7 mouse cellular contexts compared by ENCODE assay signal in the genomic region with DNA sequence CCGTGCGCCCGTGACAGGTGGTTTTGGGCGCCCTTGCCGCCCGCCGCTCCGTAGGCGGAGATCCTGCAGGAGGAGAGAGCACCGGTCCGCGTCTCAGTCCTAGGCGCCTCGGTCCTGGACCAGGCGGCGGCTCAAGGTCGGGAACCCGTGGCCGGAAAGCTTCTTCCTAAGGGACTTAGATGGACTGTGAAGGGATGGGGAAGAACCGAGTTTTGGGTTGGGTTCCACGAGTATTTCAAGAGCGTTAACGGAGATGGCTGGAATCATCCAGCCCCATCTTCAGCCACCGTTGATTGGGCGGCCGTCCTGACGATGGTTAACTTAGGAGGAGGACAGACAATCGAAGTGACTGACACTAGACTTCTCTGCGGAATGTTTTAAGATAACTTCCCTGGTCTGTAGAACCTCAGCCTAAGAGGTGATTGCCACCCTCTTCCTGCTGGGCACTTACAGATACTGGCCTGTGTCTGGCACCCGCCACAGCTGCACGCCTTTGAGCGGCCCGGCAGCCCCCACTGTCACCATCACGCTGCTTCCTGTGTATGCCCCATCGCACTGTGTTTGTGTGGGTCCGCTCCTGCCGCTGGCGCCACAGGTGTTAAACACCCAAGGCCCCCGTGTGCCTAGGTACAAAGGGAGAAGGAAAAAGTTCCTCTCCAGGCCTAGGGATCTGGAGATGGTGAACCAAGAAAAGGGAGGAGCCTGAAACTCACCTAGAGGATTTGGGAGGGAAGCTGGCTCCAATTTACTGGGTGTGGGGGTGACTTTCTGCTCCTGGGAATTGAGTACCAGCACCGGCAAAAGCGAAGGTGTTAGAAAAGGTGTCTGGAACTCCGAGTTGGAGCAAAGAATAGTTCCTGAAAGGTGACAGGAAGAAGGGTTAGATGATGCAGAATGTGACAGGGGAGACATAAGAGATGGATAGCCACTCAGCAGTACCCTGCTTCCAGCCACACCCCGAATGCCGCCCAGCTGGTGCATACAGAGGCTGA. TPM values are rescaled to one million over a fixed set of nuclear protein-coding genes. Genes with fewer than 3 reads are reported as not detected.
DNase-seq lines count a peak whose midpoint lies in the region; ATAC-seq and TF ChIP-seq lines count a peak whose summit lies in the region.

No protein-coding gene starts in this region.

- intact Hi-C loops in left cerebral cortex, postnatal 4 days (cut with DNase I) = no loop called here

- H3K9me3 ChIP-seq in forebrain, embryonic 15.5 days = no peaks in the 10 kb centered on the region
- no peaks in the 10 kb centered on the region for H3K9me3 ChIP-seq in liver, embryonic 14.5 days (ENCODE audit: control insufficient read depth, low read length)

- peaks cover 3% of the 10 kb centered on the region; the same call in 1 of the 2 replicates for H3K36me3 ChIP-seq in forebrain, embryonic 15.5 days
- H3K36me3 ChIP-seq in liver, embryonic 14.5 days (replicated peaks; ENCODE audit: control insufficient read depth, insufficient read depth, low read depth) = no peaks in the 10 kb centered on the region
- H3K36me3 ChIP-seq in small intestine, adult 2 months (ENCODE audit: control insufficient read depth, insufficient read depth, low read length) = peaks cover 3% of the 10 kb centered on the region

- H3K27ac ChIP-seq in forebrain, embryonic 15.5 days (replicated peaks) = no peak overlapping the region
- H3K27ac ChIP-seq in liver, embryonic 14.5 days = no peak overlapping the region
- no peak overlapping the region for H3K27ac ChIP-seq in small intestine, adult 2 months (ENCODE audit: insufficient read depth, low read depth, low read length)

- WGBS in forebrain, embryonic 15.5 days = 5% methylated on average over 44 of the region's 44 CpGs
- 4% methylated on average over 44 of the region's 44 CpGs for WGBS in liver, embryonic 14.5 days (ENCODE audit: insufficient replicate concordance)
- WGBS in small intestine, adult 2 months = 13% methylated on average over 44 of the region's 44 CpGs

- DNase-seq in B cell, adult 2 months = peak; percentile 58 to 59
- DNase-seq in liver, embryonic 14.5 days (ENCODE audit: low read depth in 3 of 3, low spot score in 3 of 3) = no peak
- DNase-seq in left cerebral cortex, postnatal 4 days = no peak
- DNase-seq in urinary bladder, postnatal 4 days (ENCODE audit: low spot score in 2 of 2) = no peak

- TF ChIP-seq CTCF in liver, embryonic 14.5 days (IDR thresholded peaks at IDR 0.05; ENCODE audit: low read depth) = no peak
- no peak for TF ChIP-seq CTCF in small intestine, adult 2 months (IDR thresholded peaks at IDR 0.05; ENCODE audit: extremely low read depth, insufficient read length, insufficient replicate concordance, low read depth, low read length)

- H3K27me3 ChIP-seq in forebrain, embryonic 15.5 days = peaks cover 43% of the 10 kb centered on the region
- peaks cover 51% of the 10 kb centered on the region for H3K27me3 ChIP-seq in liver, embryonic 14.5 days (ENCODE audit: control insufficient read depth, insufficient read depth, low read length)
- H3K27me3 ChIP-seq in small intestine, adult 2 months (ENCODE audit: control insufficient read depth, insufficient read depth, low read length) = peaks cover 21% of the 10 kb centered on the region

- no peak for TF ChIP-seq POLR2A in small intestine, adult 2 months (IDR thresholded peaks at IDR 0.05; ENCODE audit: low read depth, low read length)

- peak overlapping the region; percentile 70 for H3K4me3 ChIP-seq in forebrain, embryonic 15.5 days
- H3K4me3 ChIP-seq in liver, embryonic 14.5 days (ENCODE audit: insufficient read depth in 1 of 2, low read depth in 2 of 2, low read length in 2 of 2) = peak overlapping the region in 1 of 2 experiments; percentile 53; a peak in 2 of 4 replicates
- H3K4me3 ChIP-seq in small intestine, adult 2 months (ENCODE audit: low read depth, low read length) = peak overlapping the region; percentile 85

- peak; percentile 43 for ATAC-seq in CD4-positive, CD25-positive, alpha-beta regulatory T cell, adult 4 months
- ATAC-seq in forebrain, embryonic 15.5 days (replicated peaks) = peak; percentile 42; the same call in 1 of the 2 replicates
- no peak for ATAC-seq in liver, embryonic 14.5 days (ENCODE audit: insufficient read depth)

- TF ChIP-seq EP300 in liver, embryonic 14.5 days (IDR thresholded peaks at IDR 0.05; ENCODE audit: low read depth) = no peak

- H3K4me1 ChIP-seq in forebrain, embryonic 15.5 days = peaks cover 16% of the 10 kb centered on the region
- H3K4me1 ChIP-seq in liver, embryonic 14.5 days (replicated peaks; ENCODE audit: control insufficient read depth in 2 of 2, insufficient read depth in 2 of 2, low read length in 1 of 2) = no peaks in the 10 kb centered on the region
- peaks cover 8% of the 10 kb centered on the region for H3K4me1 ChIP-seq in small intestine, adult 2 months (ENCODE audit: control insufficient read depth, insufficient read depth, insufficient read length, low read length)

- peak overlapping the region; percentile 57 for H3K9ac ChIP-seq in forebrain, embryonic 15.5 days (replicated peaks)
- no peak overlapping the region for H3K9ac ChIP-seq in liver, embryonic 14.5 days (replicated peaks)

- peak overlapping the region; percentile 100 for H3K4me2 ChIP-seq in forebrain, embryonic 15.5 days (replicated peaks)
- H3K4me2 ChIP-seq in liver, embryonic 14.5 days (ENCODE audit: low read depth) = peak overlapping the region; percentile 71

RNA-seq across cellular contexts. Expression of gene Ltk, which starts 1.1 kb away (rescaled TPM):
- polyA plus RNA-seq in CD4-positive, CD25-positive, alpha-beta regulatory T cell, adult 4 months (2017; shearing (Covaris generic)) = not detected
- 0.33 and 0.51 TPM in 2 replicates for polyA plus RNA-seq in forebrain, embryonic 15.5 days (2015; fragmentation: Nextera tagmentation; extraction: Ambion mirVana)
- polyA plus RNA-seq in liver, embryonic 14.5 days (2012; rRNA removed) = 0.08 and 0.12 TPM in 2 replicates
- polyA plus RNA-seq in liver, embryonic 14.5 days (2014; fragmentation: Nextera tagmentation; extraction: Ambion mirVana) = 0.05 and 0.06 TPM in 2 replicates
- polyA plus RNA-seq in small intestine, adult 2 months (2012; rRNA removed) = 1.8 and 2.0 TPM in 2 replicates
- 1 to 10 TPM; 1.3 to 2.3 TPM for total RNA-seq in left cerebral cortex, postnatal 4 days (2021)

RNA-seq across cellular contexts. Expression of gene Itpka, which starts 17.0 kb away (rescaled TPM):
- under 1 TPM in 1 of 2 experiments, not detected in 1; 0.30 TPM for polyA plus RNA-seq in CD4-positive, CD25-positive, alpha-beta regulatory T cell, adult 4 months (2017; shearing (Covaris generic))
- 0.63 and 1.3 TPM in 2 replicates for polyA plus RNA-seq in forebrain, embryonic 15.5 days (2015; fragmentation: Nextera tagmentation; extraction: Ambion mirVana)
- 2.0 and 2.1 TPM in 2 replicates for polyA plus RNA-seq in liver, embryonic 14.5 days (2012; rRNA removed)
- polyA plus RNA-seq in liver, embryonic 14.5 days (2014; fragmentation: Nextera tagmentation; extraction: Ambion mirVana) = 2.3 and 2.4 TPM in 2 replicates
- 21.6 and 39.7 TPM in 2 replicates for polyA plus RNA-seq in small intestine, adult 2 months (2012; rRNA removed)
- 10 to 100 TPM; 15.1 to 19.5 TPM for total RNA-seq in left cerebral cortex, postnatal 4 days (2021)

RNA-seq across cellular contexts. Expression of gene Rpap1, which starts 28.2 kb away (rescaled TPM):
- 10 to 100 TPM; 15.7 to 34.0 TPM for polyA plus RNA-seq in CD4-positive, CD25-positive, alpha-beta regulatory T cell, adult 4 months (2017; shearing (Covaris generic))
- 21.5 and 21.6 TPM in 2 replicates for polyA plus RNA-seq in forebrain, embryonic 15.5 days (2015; fragmentation: Nextera tagmentation; extraction: Ambion mirVana)
- polyA plus RNA-seq in liver, embryonic 14.5 days (2012; rRNA removed) = 6.1 and 6.6 TPM in 2 replicates
- 6.0 and 6.7 TPM in 2 replicates for polyA plus RNA-seq in liver, embryonic 14.5 days (2014; fragmentation: Nextera tagmentation; extraction: Ambion mirVana)
- polyA plus RNA-seq in small intestine, adult 2 months (2012; rRNA removed) = 12.8 and 18.2 TPM in 2 replicates
- total RNA-seq in left cerebral cortex, postnatal 4 days (2021) = 10 to 100 TPM; 17.6 to 18.4 TPM

RNA-seq across cellular contexts. Expression of gene Tyro3, which starts 38.4 kb away (rescaled TPM):
- 1 to 10 TPM; 1.1 to 1.3 TPM for polyA plus RNA-seq in CD4-positive, CD25-positive, alpha-beta regulatory T cell, adult 4 months (2017; shearing (Covaris generic))
- 15.9 and 17.9 TPM in 2 replicates for polyA plus RNA-seq in forebrain, embryonic 15.5 days (2015; fragmentation: Nextera tagmentation; extraction: Ambion mirVana)
- 0.71 and 0.76 TPM in 2 replicates for polyA plus RNA-seq in liver, embryonic 14.5 days (2012; rRNA removed)
- 0.65 and 0.73 TPM in 2 replicates for polyA plus RNA-seq in liver, embryonic 14.5 days (2014; fragmentation: Nextera tagmentation; extraction: Ambion mirVana)
- 3.2 and 6.3 TPM in 2 replicates for polyA plus RNA-seq in small intestine, adult 2 months (2012; rRNA removed)
- total RNA-seq in left cerebral cortex, postnatal 4 days (2021) = 10 to 100 TPM; 40.9 to 50.9 TPM

Comparison
In these comparisons a context has a peak if more than half of its experiments do, and no peak if none do; other contexts are left out.
1. DNase-seq: peak in B cell, adult 2 months (2 of 2); none in liver, embryonic 14.5 days (0 of 3), left cerebral cortex, postnatal 4 days (single experiment) and urinary bladder, postnatal 4 days (0 of 2).